Mouse (Mus musculus) liver, adult (tissue): Measurements from ENCODE around the gene Lsp1.

ENCODE experiments used
- GATA4 ChIP-seq: IDR thresholded peaks from 2 replicates; pipeline ENCODE4 v1.6.1; 2014; ENCODE audit warnings: mild to moderate bottlenecking, low read length; ENCODE audit not compliant: insufficient replicate concordance

Gene Lsp1

DNA sequence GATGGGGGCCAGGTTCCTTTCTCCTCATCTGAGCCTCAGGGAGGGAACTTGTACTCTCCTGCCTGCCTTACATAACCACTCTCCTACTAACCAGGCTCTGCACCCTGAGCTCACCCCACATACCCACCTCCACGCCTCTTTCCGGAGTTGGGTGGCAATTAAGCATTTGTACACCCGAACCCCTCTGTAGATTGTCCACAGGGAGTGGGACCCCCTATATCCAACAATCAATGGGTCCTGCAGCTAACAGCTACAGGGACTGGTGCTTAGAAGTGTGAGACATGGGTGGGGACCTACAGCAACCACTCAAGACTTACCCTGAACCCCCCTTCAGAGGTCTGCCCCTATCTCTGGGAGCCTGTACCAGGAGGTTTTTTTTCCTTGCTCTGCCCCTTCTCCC, 20.1 kb downstream of the Lsp1 start:
- TF ChIP-seq GATA4, result no peak

GRCm38 (mm10) chr7:142481186-142481567, 20.6 kb downstream of the Lsp1 start:
- no peak for TF ChIP-seq GATA4

- TF ChIP-seq GATA4, result no peak
Observed at GRCm38 (mm10) chr7:142481568-142482255, 21.1 kb downstream of the Lsp1 start.

DNA sequence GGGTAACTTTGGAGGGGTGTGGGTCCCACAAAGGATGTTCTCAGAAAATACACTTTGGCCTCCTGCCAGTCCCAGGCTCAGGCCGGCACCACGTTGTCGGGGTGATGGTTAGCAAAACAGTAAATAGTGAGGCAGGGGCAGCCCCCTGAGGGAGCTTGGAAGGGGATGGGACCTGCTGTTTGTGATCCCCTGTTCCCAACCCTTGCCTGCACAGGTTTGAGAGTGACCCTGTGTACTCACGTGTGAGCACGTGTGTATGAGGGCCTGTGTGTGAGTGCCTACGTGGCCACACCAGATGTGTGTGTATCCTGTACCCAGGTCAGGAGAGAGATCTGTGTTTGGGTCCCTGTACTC, 21.6 kb downstream of the Lsp1 start:
- TF ChIP-seq GATA4, result no peak

- no peak for TF ChIP-seq GATA4
Observed at GRCm38 (mm10) chr7:142483136-142483535, 22.5 kb downstream of the Lsp1 start.

GRCm38 (mm10) chr7:142484780-142485179, 24.2 kb downstream of the Lsp1 start:
- TF ChIP-seq GATA4, result no peak

GRCm38 (mm10) chr7:142486751-142487162, 26.1 kb downstream of the Lsp1 start:
- TF ChIP-seq GATA4, result no peak

- no peak for TF ChIP-seq GATA4
Observed at GRCm38 (mm10) chr7:142487341-142487859, 26.8 kb downstream of the Lsp1 start.

- no peak for TF ChIP-seq GATA4
Observed at GRCm38 (mm10) chr7:142488053-142488452, 27.4 kb downstream of the Lsp1 start.

DNA sequence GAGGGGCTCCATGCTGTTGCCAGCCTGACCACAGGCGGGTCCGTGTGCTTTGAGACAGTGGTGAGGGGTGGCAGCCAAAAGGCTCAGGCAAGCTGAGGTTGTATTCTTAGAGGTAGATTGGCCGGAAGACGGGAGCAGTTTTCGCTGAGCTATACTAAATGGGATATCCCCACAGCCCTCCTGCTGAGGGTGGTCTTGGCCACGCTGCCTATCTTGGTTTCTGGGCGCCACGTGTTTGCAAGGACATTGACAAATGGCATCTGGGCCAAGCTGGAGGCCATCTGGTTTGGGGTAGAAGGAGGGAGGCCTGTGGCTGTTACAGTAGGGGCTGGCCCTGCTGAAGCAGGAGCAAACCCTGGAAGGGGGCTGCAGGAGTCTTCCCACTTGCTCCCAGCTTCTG, 32.9 kb downstream of the Lsp1 start:
- TF ChIP-seq GATA4, result no peak

GRCm38 (mm10) chr7:142496158-142496557, 35.5 kb downstream of the Lsp1 start:
- TF ChIP-seq GATA4, result no peak

DNA sequence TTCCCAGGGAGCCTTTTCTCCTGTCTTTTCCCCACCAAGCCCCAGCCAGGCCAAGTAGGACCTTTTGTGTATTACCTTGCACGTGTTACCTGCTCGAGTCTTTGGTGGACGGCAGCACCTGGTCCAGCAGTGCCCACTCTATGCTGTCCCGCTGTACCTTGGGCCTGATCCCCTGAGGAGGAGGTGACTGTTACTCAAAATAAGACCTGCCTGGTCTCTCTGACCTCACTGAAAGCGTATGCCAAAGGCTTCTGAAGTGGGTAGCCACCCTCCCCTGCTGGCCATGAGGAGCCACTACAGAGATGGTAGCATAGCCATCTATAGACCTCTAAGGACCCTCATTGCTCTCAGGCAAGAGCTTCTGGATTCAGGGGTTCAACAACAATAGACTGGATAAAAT, 36.2 kb downstream of the Lsp1 start:
- TF ChIP-seq GATA4, result no peak

- TF ChIP-seq GATA4, result no peak
Observed at GRCm38 (mm10) chr7:142497775-142498174, 37.2 kb downstream of the Lsp1 start.

- TF ChIP-seq GATA4, result no peak
Observed at GRCm38 (mm10) chr7:142498575-142498974, 38.0 kb downstream of the Lsp1 start, which contains the start of gene Tnnt3. Gene Tnnt3, plus strand, starts transcription at chr7:142498836.

GRCm38 (mm10) chr7:142499010-142499721, 38.6 kb downstream of the Lsp1 start:
- TF ChIP-seq GATA4, result no peak

- no peak for TF ChIP-seq GATA4
Observed at GRCm38 (mm10) chr7:142500032-142500431, 39.4 kb downstream of the Lsp1 start.
